Mouse (Mus musculus) left cerebral cortex, postnatal 10 days (tissue): ENCODE results near the gene Gaa. TPM values are rescaled to one million over a fixed set of nuclear protein-coding genes. Genes with fewer than 3 reads are reported as not detected.
A peak's percentile ranks its signal among the peaks of the same experiment; 100 is the strongest.
"Not testable (repeated sequence)": the region's sequence is repeated elsewhere in the genome, so short reads cannot be mapped to it uniquely, and the experiment has no call there.

ENCODE experiments used
- DNase-seq, 2 experiments: peaks; one replicate each; pipeline ENCODE4 v3.0.0; 2021 to 2022; ENCODE audit warnings: low spot score in 2 of 2, mixed read lengths in 1 of 2; ENCODE audit errors: extremely low spot score in 1 of 2
- intact Hi-C: fragments of 180-260 bp; cut with DNase I; formaldehyde crosslinking; loops from one replicate; pipeline ENCODE4 v1.15.1; 2025
- total RNA-seq, 2 experiments: library from RNA; stranded (reverse); gene quantifications; 2 replicates each; pipeline ENCODE4 v1.2.3; 2021

The Gaa gene
- total RNA-seq = 100 to 1,000 TPM; 108 to 124 TPM

GRCm38 (mm10) chr11:119267768-119268556 is at the start of gene Gaa:
Gene Gaa, plus strand, starts transcription at chr11:119267887.
- intact Hi-C loops = no loop called here
- peak; percentile 91 to 97 for DNase-seq

GRCm38 (mm10) chr11:119219816-119220465 is 47.7 kb upstream of the Gaa start:
- intact Hi-C loops = no loop called here
- DNase-seq = peak; percentile 71 to 73

- no peak for DNase-seq
These were observed 45.7 kb upstream of the Gaa start for GRCm38 (mm10) chr11:119221812-119222510.

GRCm38 (mm10) chr11:119223124-119223890 is 44.4 kb upstream of the Gaa start:
- DNase-seq = peak in 1 of 2 experiments; percentile 74

More at GRCm38 (mm10) chr11:119221812-119222510, 45.7 kb upstream of the Gaa start:
- intact Hi-C loops = no loop called here

GRCm38 (mm10) chr11:119224926-119225325 is 42.8 kb upstream of the Gaa start:
- intact Hi-C loops = no loop called here
- DNase-seq = no peak

More at GRCm38 (mm10) chr11:119223124-119223890, 44.4 kb upstream of the Gaa start:
- intact Hi-C loops = no loop called here

- intact Hi-C loops = no loop called here
- no peak for DNase-seq
These were observed 42.1 kb upstream of the Gaa start for GRCm38 (mm10) chr11:119225634-119226033.

GRCm38 (mm10) chr11:119227591-119227990 is 40.1 kb upstream of the Gaa start:
- no peak for DNase-seq
- intact Hi-C loops = no loop called here

GRCm38 (mm10) chr11:119228091-119228781 is 39.5 kb upstream of the Gaa start, which contains the start of the genes Tbc1d16 and Ccdc40:
Gene Tbc1d16, minus strand, starts transcription at chr11:119228499.
Gene Ccdc40, plus strand, starts transcription at chr11:119228572.
- peak in 1 of 2 experiments; percentile 81 for DNase-seq
- intact Hi-C loops = no loop called here

GRCm38 (mm10) chr11:119228846-119229626 is 38.7 kb upstream of the Gaa start:
- intact Hi-C loops = no loop called here
- DNase-seq = peak in 1 of 2 experiments; percentile 89

GRCm38 (mm10) chr11:119234770-119235169 is 32.9 kb upstream of the Gaa start:
- intact Hi-C loops = no loop called here
- no peak for DNase-seq

GRCm38 (mm10) chr11:119235596-119235995 is 32.1 kb upstream of the Gaa start:
- peak in 1 of 2 experiments; percentile 62 for DNase-seq
- intact Hi-C loops = no loop called here

- intact Hi-C loops = no loop called here
- DNase-seq = no peak
These were observed 31.3 kb upstream of the Gaa start for GRCm38 (mm10) chr11:119236354-119236753.

GRCm38 (mm10) chr11:119237007-119237406 is 30.7 kb upstream of the Gaa start:
- intact Hi-C loops = no loop called here
- DNase-seq = no peak

- intact Hi-C loops = no loop called here
- DNase-seq = peak in 1 of 2 experiments; percentile 58
These were observed 30.0 kb upstream of the Gaa start for GRCm38 (mm10) chr11:119237568-119238304.

- intact Hi-C loops = no loop called here
- DNase-seq = peak in 1 of 2 experiments; percentile 77
These were observed 29.4 kb upstream of the Gaa start for GRCm38 (mm10) chr11:119238305-119238721.

GRCm38 (mm10) chr11:119239480-119239879 is 28.2 kb upstream of the Gaa start:
- intact Hi-C loops = no loop called here

GRCm38 (mm10) chr11:119245543-119245942 is 22.1 kb upstream of the Gaa start:
- not testable (repeated sequence) for DNase-seq
- intact Hi-C loops = loop anchor here (5.0 kb wide), 1 partner anchor 38 kb away; no protein-coding TSS in a partner anchor

More at GRCm38 (mm10) chr11:119239480-119239879, 28.2 kb upstream of the Gaa start:
- no peak for DNase-seq
